Mouse (Mus musculus): ENCODE data around the gene Slc30a3. TPM values are rescaled to one million over a fixed set of nuclear protein-coding genes. Genes with fewer than 3 reads are reported as not detected.
A peak's percentile ranks its signal among the peaks of the same experiment; 100 is the strongest.

Gene Slc30a3
- total and polyA plus RNA-seq, 3 experiments: 0.05 TPM; not detected in 2

DNA sequence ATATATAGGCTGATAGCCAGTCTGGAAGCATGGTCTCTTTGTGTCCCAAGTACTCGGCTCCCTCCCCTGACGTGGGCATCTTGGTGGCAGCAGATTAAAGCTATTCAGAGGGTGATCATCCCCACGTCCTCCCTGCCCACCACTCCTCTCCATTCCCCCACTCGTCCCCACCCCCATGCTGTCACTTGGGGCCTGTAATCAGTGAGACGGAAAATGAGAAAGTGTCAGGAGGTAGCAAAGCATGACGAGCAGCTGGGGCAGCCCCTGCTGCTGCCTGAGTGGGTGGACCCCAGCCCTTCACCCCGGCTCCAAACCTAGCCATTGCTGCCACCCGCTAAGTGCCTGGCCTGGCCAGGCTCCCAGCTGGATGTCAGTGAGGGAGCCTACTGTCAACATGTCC lies 24.1 kb downstream of the Slc30a3 start:
- Histone ChIP-seq H3K27me3 (ENCODE audit: insufficient read depth, low read length) (peaks cover 39% of the 10 kb centered on the region), H3K36me3 (replicated peaks) (peaks cover 16% of the 10 kb centered on the region), H3K4me1 (ENCODE audit: insufficient read depth, low read depth, low read length) (peaks cover 12% of the 10 kb centered on the region), H3K9me3 (replicated peaks) (no peaks in the 10 kb centered on the region), H3K4me3 (ENCODE audit: low read depth, low read length) (no peak overlapping the region)
- DNase-seq (ENCODE audit: low spot score) (no peak), ATAC-seq (ENCODE audit: extremely low read depth, insufficient number of reproducible peaks, low FRiP score, poor library complexity, severe bottlenecking) (no peak)
- TF ChIP-seq GATA1 (IDR thresholded peaks at IDR 0.05; ENCODE audit: borderline replicate concordance, low read length) (no peak), GATA2 (IDR thresholded peaks at IDR 0.05; ENCODE audit: borderline replicate concordance, low read depth, low read length) (no peak), TAL1 (conservative IDR thresholded peaks at IDR 0.05; ENCODE audit: low read depth, low read length) (no peak), CTCF (IDR thresholded peaks at IDR 0.05; ENCODE audit: low read depth, low read length) (no peak), POLR2AphosphoS5 (IDR thresholded peaks at IDR 0.05; ENCODE audit: insufficient replicate concordance, low read depth, low read length) (no peak)

DNA sequence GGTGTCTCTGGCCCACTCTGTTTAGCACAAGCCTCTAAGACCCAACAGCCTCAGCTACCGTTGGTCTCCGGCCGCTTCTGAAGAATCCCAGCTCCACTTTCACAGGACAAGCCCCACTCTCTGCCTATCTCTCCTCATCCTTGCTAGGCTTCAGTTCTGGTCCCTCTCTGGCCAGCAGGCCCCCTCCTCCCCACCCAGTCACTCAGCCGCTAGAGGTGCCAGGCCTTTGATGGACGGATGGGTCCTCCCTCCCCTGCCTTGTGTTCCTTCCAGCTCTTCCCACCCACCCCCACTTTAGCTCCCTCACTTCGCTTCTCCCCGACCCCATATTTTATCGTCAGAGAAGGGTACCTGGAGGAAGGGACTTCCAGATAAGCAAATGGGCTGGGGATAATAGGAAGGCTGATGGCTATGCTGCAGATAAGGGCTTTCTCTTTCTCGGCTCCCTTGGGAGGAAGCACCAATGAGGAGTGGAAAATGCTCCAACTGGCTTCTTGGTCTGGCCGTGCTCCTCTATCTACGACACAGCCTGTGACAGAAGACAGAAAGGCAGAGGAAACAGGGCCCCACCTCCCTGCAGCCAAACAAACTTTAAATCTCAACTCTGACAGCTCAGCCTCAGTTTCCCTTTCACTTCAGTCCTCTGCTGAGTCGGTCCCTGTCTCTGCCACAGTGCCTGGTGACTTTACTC lies 25.0 kb downstream of the Slc30a3 start:
- no peak for DNase-seq (ENCODE audit: low spot score)
- TF ChIP-seq POLR2AphosphoS5 (IDR thresholded peaks at IDR 0.05; ENCODE audit: insufficient replicate concordance, low read depth, low read length) (no peak), CTCF (IDR thresholded peaks at IDR 0.05; ENCODE audit: low read depth, low read length) (no peak), GATA2 (IDR thresholded peaks at IDR 0.05; ENCODE audit: borderline replicate concordance, low read depth, low read length) (no peak), TAL1 (conservative IDR thresholded peaks at IDR 0.05; ENCODE audit: low read depth, low read length) (no peak), GATA1 (IDR thresholded peaks at IDR 0.05; ENCODE audit: borderline replicate concordance, low read length) (no peak)
- no peak for ATAC-seq (ENCODE audit: extremely low read depth, insufficient number of reproducible peaks, low FRiP score, poor library complexity, severe bottlenecking)
- peaks cover 33% of the 10 kb centered on the region for H3K27me3 ChIP-seq (ENCODE audit: insufficient read depth, low read length)
- peaks cover 25% of the 10 kb centered on the region for H3K36me3 ChIP-seq (replicated peaks)
- H3K9me3 ChIP-seq (replicated peaks): no peaks in the 10 kb centered on the region
- H3K4me3 ChIP-seq (ENCODE audit: low read depth, low read length): no peak overlapping the region
- peaks cover 12% of the 10 kb centered on the region for H3K4me1 ChIP-seq (ENCODE audit: insufficient read depth, low read depth, low read length)

DNA sequence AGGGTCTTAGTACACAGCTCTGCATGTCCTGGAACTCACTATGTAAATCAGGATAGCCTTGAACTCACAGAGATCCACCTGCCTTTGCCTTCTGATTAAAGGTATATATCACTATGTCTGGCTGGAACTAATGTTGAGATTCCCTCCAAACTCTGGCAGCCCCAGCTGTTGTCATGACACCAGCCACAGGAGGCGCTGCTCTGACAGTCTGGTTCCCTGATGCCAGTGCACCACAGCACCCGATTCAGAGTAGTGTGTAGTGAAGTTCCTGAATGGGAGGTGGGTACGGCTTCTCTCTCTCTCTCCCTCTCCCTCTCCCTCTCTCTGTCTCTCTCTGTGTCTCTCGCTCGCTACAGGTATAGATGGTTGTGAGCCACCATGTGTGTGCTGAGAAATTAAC lies 25.7 kb downstream of the Slc30a3 start:
- Histone ChIP-seq H3K9me3 (replicated peaks) (no peaks in the 10 kb centered on the region), H3K27me3 (ENCODE audit: insufficient read depth, low read length) (peaks cover 27% of the 10 kb centered on the region), H3K36me3 (replicated peaks) (peaks cover 32% of the 10 kb centered on the region), H3K4me3 (ENCODE audit: low read depth, low read length) (no peak overlapping the region), H3K4me1 (ENCODE audit: insufficient read depth, low read depth, low read length) (peaks cover 12% of the 10 kb centered on the region)
- DNase-seq (ENCODE audit: low spot score) (peak; percentile 30), ATAC-seq (ENCODE audit: extremely low read depth, insufficient number of reproducible peaks, low FRiP score, poor library complexity, severe bottlenecking) (no peak)
- TF ChIP-seq POLR2AphosphoS5 (IDR thresholded peaks at IDR 0.05; ENCODE audit: insufficient replicate concordance, low read depth, low read length) (no peak), GATA2 (IDR thresholded peaks at IDR 0.05; ENCODE audit: borderline replicate concordance, low read depth, low read length) (no peak), CTCF (IDR thresholded peaks at IDR 0.05; ENCODE audit: low read depth, low read length) (no peak), GATA1 (IDR thresholded peaks at IDR 0.05; ENCODE audit: borderline replicate concordance, low read length) (no peak), TAL1 (conservative IDR thresholded peaks at IDR 0.05; ENCODE audit: low read depth, low read length) (no peak)

DNA sequence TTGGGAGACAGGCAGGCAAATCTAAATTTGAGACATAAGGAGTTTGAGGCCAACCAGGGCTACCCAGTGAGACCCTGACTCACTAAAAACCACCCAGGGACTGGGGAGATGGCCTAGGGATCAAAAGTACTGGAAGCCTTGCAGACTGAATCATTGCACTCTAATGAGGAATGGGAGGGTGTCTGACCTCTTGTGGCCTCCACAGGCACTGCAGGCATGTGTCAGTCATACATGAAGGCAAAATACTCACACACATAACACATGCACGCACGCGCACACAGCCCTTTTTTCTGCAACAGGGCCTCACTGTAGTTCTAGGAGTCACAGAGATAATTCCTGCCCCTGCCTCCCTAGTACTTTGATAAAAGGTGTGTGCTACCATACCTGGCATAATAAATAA lies 26.7 kb downstream of the Slc30a3 start:
- Histone ChIP-seq H3K4me1 (ENCODE audit: insufficient read depth, low read depth, low read length) (peaks cover 12% of the 10 kb centered on the region), H3K9me3 (replicated peaks) (no peaks in the 10 kb centered on the region), H3K4me3 (ENCODE audit: low read depth, low read length) (no peak overlapping the region), H3K27me3 (ENCODE audit: insufficient read depth, low read length) (peaks cover 20% of the 10 kb centered on the region), H3K36me3 (replicated peaks) (peaks cover 42% of the 10 kb centered on the region)
- TF ChIP-seq POLR2AphosphoS5 (IDR thresholded peaks at IDR 0.05; ENCODE audit: insufficient replicate concordance, low read depth, low read length): no peak; the same call in 1 of the 2 replicates
- TF ChIP-seq CTCF (IDR thresholded peaks at IDR 0.05; ENCODE audit: low read depth, low read length): peak; percentile 88
- DNase-seq (ENCODE audit: low spot score): peak; percentile 23
- ATAC-seq (ENCODE audit: extremely low read depth, insufficient number of reproducible peaks, low FRiP score, poor library complexity, severe bottlenecking): no peak

DNA sequence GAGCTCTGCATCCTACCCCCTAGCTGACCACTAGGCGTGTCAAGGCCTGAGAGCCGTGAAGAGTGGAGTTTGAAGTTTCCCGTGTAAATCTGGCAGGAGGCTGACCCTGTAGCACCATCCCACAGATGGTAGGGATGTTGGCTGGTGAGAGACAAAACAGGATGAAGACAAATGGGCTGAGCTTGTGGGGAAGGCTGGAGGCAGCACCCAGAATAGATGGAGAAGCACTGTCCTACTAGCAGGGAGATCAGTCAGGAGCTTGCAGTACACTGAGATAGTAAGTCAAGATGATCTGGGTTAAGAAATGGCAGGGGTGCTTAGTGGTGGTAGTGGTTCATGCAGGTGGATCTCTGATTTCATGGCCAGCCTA lies 27.3 kb downstream of the Slc30a3 start:
- DNase-seq (ENCODE audit: low spot score) (no peak), ATAC-seq (ENCODE audit: extremely low read depth, insufficient number of reproducible peaks, low FRiP score, poor library complexity, severe bottlenecking) (no peak)
- Histone ChIP-seq H3K4me3 (ENCODE audit: low read depth, low read length) (no peak overlapping the region), H3K27me3 (ENCODE audit: insufficient read depth, low read length) (peaks cover 14% of the 10 kb centered on the region), H3K36me3 (replicated peaks) (peaks cover 48% of the 10 kb centered on the region), H3K4me1 (ENCODE audit: insufficient read depth, low read depth, low read length) (peaks cover 12% of the 10 kb centered on the region), H3K9me3 (replicated peaks) (no peaks in the 10 kb centered on the region)
- TF ChIP-seq TAL1 (conservative IDR thresholded peaks at IDR 0.05; ENCODE audit: low read depth, low read length): no peak

DNA sequence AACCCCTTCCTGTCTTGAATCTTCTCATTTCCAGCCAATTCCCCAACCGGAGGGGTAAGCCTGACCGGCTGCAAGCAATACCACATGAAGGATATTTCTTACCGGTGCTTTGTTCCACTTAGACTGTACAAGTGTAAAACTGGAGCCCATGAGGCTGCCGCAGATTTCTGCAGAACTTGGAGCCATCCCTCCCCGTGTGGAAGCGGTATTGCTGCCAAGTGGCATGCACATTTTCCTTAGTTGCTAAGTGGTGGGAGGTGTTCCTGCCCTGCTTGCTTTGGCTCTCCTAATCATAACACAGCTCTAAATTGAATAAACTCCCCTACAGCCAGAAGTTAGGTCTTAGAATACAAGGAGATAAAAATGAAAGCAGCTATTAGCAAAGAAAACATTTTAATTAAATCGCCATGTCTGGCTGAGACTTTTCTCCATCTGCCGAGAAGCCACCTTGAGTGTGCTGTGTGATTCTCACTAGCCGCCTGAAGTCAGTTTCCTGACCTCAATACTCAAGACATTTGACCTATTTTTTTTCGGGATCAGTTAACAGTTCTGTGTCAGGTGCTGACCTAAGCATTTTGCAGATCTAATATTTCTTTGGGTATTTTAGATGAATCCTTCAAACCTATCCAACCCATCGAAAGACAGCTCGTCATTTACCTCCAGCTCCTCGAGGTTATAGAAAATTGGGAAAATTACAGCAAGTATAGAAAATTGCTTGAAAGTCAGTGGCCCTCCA lies 27.8 kb downstream of the Slc30a3 start:
- H3K27me3 ChIP-seq (ENCODE audit: insufficient read depth, low read length): peaks cover 11% of the 10 kb centered on the region; the same call in 1 of the 2 replicates
- H3K4me1 ChIP-seq (ENCODE audit: insufficient read depth, low read depth, low read length): peaks cover 12% of the 10 kb centered on the region
- H3K9me3 ChIP-seq (replicated peaks): no peaks in the 10 kb centered on the region
- DNase-seq (ENCODE audit: low spot score) (no peak), ATAC-seq (ENCODE audit: extremely low read depth, insufficient number of reproducible peaks, low FRiP score, poor library complexity, severe bottlenecking) (no peak)
- peaks cover 53% of the 10 kb centered on the region for H3K36me3 ChIP-seq (replicated peaks)
- no peak overlapping the region for H3K4me3 ChIP-seq (ENCODE audit: low read depth, low read length)
- no peak for TF ChIP-seq CTCF (IDR thresholded peaks at IDR 0.05; ENCODE audit: low read depth, low read length)
- TF ChIP-seq GATA2 (IDR thresholded peaks at IDR 0.05; ENCODE audit: borderline replicate concordance, low read depth, low read length): no peak
- no peak for TF ChIP-seq GATA1 (IDR thresholded peaks at IDR 0.05; ENCODE audit: borderline replicate concordance, low read length)
- no peak for TF ChIP-seq TAL1 (conservative IDR thresholded peaks at IDR 0.05; ENCODE audit: low read depth, low read length)
- no peak for TF ChIP-seq POLR2AphosphoS5 (IDR thresholded peaks at IDR 0.05; ENCODE audit: insufficient replicate concordance, low read depth, low read length)
